Mouse (Mus musculus) midbrain, postnatal 0 days (tissue): ENCODE results near the gene Limch1. TPM values are rescaled to one million over a fixed set of nuclear protein-coding genes. Genes with fewer than 3 reads are reported as not detected.

Experiments used
- ATAC-seq: fragments of 200-750 bp; cut with Nextera tagmentation; 2 replicates; pipeline ENCODE4 v1.8.0; 2017; ENCODE audit warnings: moderate number of reproducible peaks, mild to moderate bottlenecking, moderate TSS enrichment, moderate library complexity; ENCODE audit not compliant: low FRiP score
- DNase-seq: peaks from one replicate; pipeline ENCODE4 v3.0.0-alpha.2; 2015; ENCODE audit warnings: low spot score
- H3K27ac ChIP-seq: fragments of 300-500 bp; sonication (generic); 2 replicates; pipeline ENCODE4 v1.5.1; 2014; ENCODE audit warnings: low read depth, mild to moderate bottlenecking, low read length, mixed read lengths
- H3K27me3 ChIP-seq: fragments of 300-500 bp; sonication (generic); 2 replicates; pipeline ENCODE4 v1.6.1; 2014; ENCODE audit warnings: low read length, control low read depth, mixed read lengths; ENCODE audit not compliant: insufficient read depth
- H3K36me3 ChIP-seq: fragments of 300-500 bp; sonication (generic); 2 replicates; pipeline ENCODE4 v1.6.1; 2014; ENCODE audit warnings: low read length, control low read depth, mixed read lengths; ENCODE audit not compliant: insufficient read depth
- H3K4me1 ChIP-seq: fragments of 300-500 bp; sonication (generic); 2 replicates; pipeline ENCODE4 v1.6.1; 2014; ENCODE audit warnings: mild to moderate bottlenecking, control low read depth, antibody characterized with exemption, low read length, mixed read lengths; ENCODE audit not compliant: insufficient read depth
- H3K4me2 ChIP-seq: fragments of 300-500 bp; sonication (generic); 2 replicates; pipeline ENCODE4 v1.6.1; 2014; ENCODE audit warnings: low read depth, mild to moderate bottlenecking, low read length, mixed read lengths; ENCODE audit not compliant: poor library complexity, severe bottlenecking
- H3K4me3 ChIP-seq: fragments of 300-500 bp; sonication (generic); 2 replicates; pipeline ENCODE4 v1.5.1; 2014; ENCODE audit warnings: low read depth, mild to moderate bottlenecking, low read length, moderate library complexity
- H3K9ac ChIP-seq: fragments of 300-500 bp; sonication (generic); replicated peaks from 2 replicates; pipeline ENCODE4 v1.6.1; 2014; ENCODE audit warnings: mild to moderate bottlenecking, low read length, moderate library complexity, mixed read lengths; ENCODE audit not compliant: poor library complexity, severe bottlenecking
- H3K9me3 ChIP-seq: fragments of 300-500 bp; sonication (generic); 2 replicates; pipeline ENCODE4 v1.6.1; 2016; ENCODE audit warnings: low read length, control low read depth
- CTCF ChIP-seq: IDR thresholded peaks from 2 replicates; pipeline ENCODE4 v1.5.1; 2016; ENCODE audit warnings: antibody characterized with exemption, mild to moderate bottlenecking
- WGBS: fragments of 180-500 bp; shearing (Covaris S2); extraction: QIAGEN DNeasy Blood & Tissue Kit; methylation state at CpG from one replicate; pipeline ENCODE4 v1.1.7; 2014; 5-methylcytosine and 5-hydroxymethylcytosine counted together
- polyA plus RNA-seq: library from polyadenylated mRNA; unstranded; fragments of >200 nt; fragmentation: Nextera tagmentation; extraction: Ambion mirVana; gene quantifications from 2 replicates; pipeline ENCODE4 v1.2.1, GENCODE M21; 2015
- total RNA-seq: library from RNA; depleted of rRNA; stranded (reverse); fragments of >200 nt; gene quantifications from 2 replicates; pipeline ENCODE4 v1.2.3, GENCODE M21; 2014

Gene Limch1
- total and polyA plus RNA-seq, 2 experiments from 2014 or later = 46.6 to 119 TPM

GRCm38 (mm10) chr5:66897584-66897983, 152.0 kb downstream of the Limch1 start:
- Histone ChIP-seq H3K4me2 (no peak overlapping the region), H3K27me3 (no peaks in the 10 kb centered on the region), H3K9me3 (no peaks in the 10 kb centered on the region), H3K4me1 (no peaks in the 10 kb centered on the region), H3K27ac (no peak overlapping the region), H3K4me3 (no peak overlapping the region), H3K36me3 (no peaks in the 10 kb centered on the region), H3K9ac (no peak overlapping the region)
- no peak for ATAC-seq
- TF ChIP-seq CTCF = no peak
- DNase-seq = no peak
- 88% methylated on average over 5 of the region's 5 CpGs for WGBS

DNA sequence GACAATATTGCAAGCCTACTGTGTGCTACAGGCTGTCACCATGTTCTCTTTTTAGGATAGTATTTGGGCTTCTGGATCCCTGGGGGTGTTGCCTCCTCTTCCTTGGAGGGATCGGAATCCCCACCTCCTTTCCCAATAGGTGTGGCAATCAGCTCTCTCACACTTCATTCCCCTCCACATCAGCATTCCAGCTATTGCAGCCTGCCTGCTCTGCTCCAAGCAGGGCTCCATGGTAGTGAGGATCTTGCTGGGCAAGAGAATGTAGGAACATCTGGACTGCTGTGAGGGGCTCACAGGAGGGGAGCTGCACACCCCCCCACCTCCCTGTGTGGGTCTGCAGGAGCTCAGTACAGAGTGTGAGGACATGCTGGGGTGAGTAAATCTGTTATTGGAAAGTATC, 152.6 kb downstream of the Limch1 start:
- H3K27me3 ChIP-seq = no peaks in the 10 kb centered on the region
- no peak overlapping the region for H3K9ac ChIP-seq
- no peak for DNase-seq
- no peaks in the 10 kb centered on the region for H3K36me3 ChIP-seq
- H3K4me1 ChIP-seq = no peaks in the 10 kb centered on the region
- no peak overlapping the region for H3K27ac ChIP-seq
- no peaks in the 10 kb centered on the region for H3K9me3 ChIP-seq
- H3K4me2 ChIP-seq = no peak overlapping the region
- 90% methylated on average over 1 of the region's 1 CpGs for WGBS
- no peak for TF ChIP-seq CTCF
- no peak overlapping the region for H3K4me3 ChIP-seq
- no peak for ATAC-seq

- 67% methylated on average over 9 of the region's 9 CpGs for WGBS
- H3K4me2 ChIP-seq = no peak overlapping the region
Observed at GRCm38 (mm10) chr5:66898811-66899430, 153.3 kb downstream of the Limch1 start.

DNA sequence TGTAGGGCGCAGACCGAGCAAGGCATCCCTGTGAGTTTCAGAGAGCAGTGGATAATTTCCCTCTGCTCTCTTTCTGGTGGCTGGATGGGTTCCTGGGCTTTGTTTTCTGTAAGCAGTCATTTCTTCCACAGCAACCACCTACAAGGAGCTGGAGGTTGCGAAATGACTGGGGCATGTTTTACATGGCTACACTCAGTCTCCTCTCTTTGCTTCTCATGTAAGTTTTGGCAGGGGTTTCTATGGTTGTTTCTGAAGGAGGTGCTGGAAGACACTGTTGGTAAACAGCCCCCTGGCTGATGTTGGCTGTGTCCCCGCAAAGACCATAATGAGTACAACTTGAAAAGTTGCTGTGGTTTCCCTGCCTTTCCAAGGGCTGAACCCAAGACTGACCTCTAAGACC, 155.5 kb downstream of the Limch1 start:
- DNase-seq (no peak), ATAC-seq (no peak)
- no peaks in the 10 kb centered on the region for H3K4me1 ChIP-seq
- no peaks in the 10 kb centered on the region for H3K27me3 ChIP-seq
- H3K4me3 ChIP-seq = no peak overlapping the region
- H3K9ac ChIP-seq = no peak overlapping the region
- no peak overlapping the region for H3K4me2 ChIP-seq
- 94% methylated on average over 4 of the region's 4 CpGs for WGBS
- no peaks in the 10 kb centered on the region for H3K36me3 ChIP-seq
- no peak overlapping the region for H3K27ac ChIP-seq
- no peaks in the 10 kb centered on the region for H3K9me3 ChIP-seq
- no peak for TF ChIP-seq CTCF

More at GRCm38 (mm10) chr5:66898811-66899430, 153.3 kb downstream of the Limch1 start:
- no peak overlapping the region for H3K9ac ChIP-seq
- H3K27me3 ChIP-seq = no peaks in the 10 kb centered on the region
- no peak overlapping the region for H3K4me3 ChIP-seq
- no peak for DNase-seq
- H3K4me1 ChIP-seq = no peaks in the 10 kb centered on the region
- no peak for TF ChIP-seq CTCF
- H3K9me3 ChIP-seq = no peaks in the 10 kb centered on the region
- H3K36me3 ChIP-seq = no peaks in the 10 kb centered on the region
- no peak overlapping the region for H3K27ac ChIP-seq
- no peak for ATAC-seq

- DNase-seq (no peak), ATAC-seq (no peak)
- Histone ChIP-seq H3K27me3 (no peaks in the 10 kb centered on the region), H3K9me3 (no peaks in the 10 kb centered on the region), H3K36me3 (no peaks in the 10 kb centered on the region), H3K4me1 (no peaks in the 10 kb centered on the region), H3K27ac (no peak overlapping the region), H3K4me2 (no peak overlapping the region), H3K9ac (no peak overlapping the region), H3K4me3 (no peak overlapping the region)
- WGBS = 75% methylated on average over 6 of the region's 6 CpGs
- TF ChIP-seq CTCF = no peak
Observed at GRCm38 (mm10) chr5:66904835-66905234, 159.2 kb downstream of the Limch1 start.

DNA sequence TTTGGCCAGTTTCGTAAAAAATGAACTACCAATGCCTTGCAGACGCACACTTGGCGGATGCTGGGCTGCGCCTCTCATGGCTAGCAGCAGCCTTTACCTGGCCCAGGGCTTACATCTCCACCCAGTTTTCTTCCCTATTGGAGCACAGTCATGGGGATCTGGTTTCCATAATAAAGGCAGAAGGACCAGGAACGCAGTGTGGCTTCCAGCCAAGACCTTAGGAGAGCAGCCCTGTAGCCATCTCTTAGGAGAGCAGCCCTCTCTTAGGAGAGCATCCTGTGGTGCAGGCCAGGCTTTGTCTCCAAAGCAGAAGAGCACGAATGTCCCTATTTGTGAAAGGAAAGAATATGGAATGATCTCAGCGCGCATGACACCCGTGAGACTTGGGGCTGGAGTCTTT, 163.3 kb downstream of the Limch1 start:
- TF ChIP-seq CTCF = no peak
- 79% methylated on average over 9 of the region's 9 CpGs for WGBS
- H3K4me1 ChIP-seq = no peaks in the 10 kb centered on the region

More for the DNA sequence above, 163.3 kb downstream of the Limch1 start:
- H3K27ac ChIP-seq = no peak overlapping the region
- DNase-seq = no peak
- H3K4me3 ChIP-seq = no peak overlapping the region
- no peaks in the 10 kb centered on the region for H3K36me3 ChIP-seq
- no peak overlapping the region for H3K9ac ChIP-seq
- no peaks in the 10 kb centered on the region for H3K9me3 ChIP-seq
- H3K27me3 ChIP-seq = no peaks in the 10 kb centered on the region
- no peak overlapping the region for H3K4me2 ChIP-seq
- ATAC-seq = no peak
